Mouse (Mus musculus) frontal cortex, adult 2 months (tissue): ENCODE data around the gene Adamts14. TPM values are rescaled to one million over a fixed set of nuclear protein-coding genes. Genes with fewer than 3 reads are reported as not detected.
A peak's percentile ranks its signal among the peaks of the same experiment; 100 is the strongest.

Experiments
- DNase-seq, 2 experiments: peaks; one replicate each; pipeline ENCODE4 v3.0.0; 2022; ENCODE audit warnings: low spot score in 1 of 2; ENCODE audit errors: extremely low spot score in 1 of 2
- polyA plus RNA-seq: library from polyadenylated mRNA; depleted of rRNA; stranded (reverse); fragments of >200 nt; gene quantifications from 2 replicates; pipeline ENCODE4 v1.2.3, GENCODE M21; 2012; rRNA removed

The Adamts14 gene
- polyA plus RNA-seq: 0.38 and 0.50 TPM in 2 replicates

DNA sequence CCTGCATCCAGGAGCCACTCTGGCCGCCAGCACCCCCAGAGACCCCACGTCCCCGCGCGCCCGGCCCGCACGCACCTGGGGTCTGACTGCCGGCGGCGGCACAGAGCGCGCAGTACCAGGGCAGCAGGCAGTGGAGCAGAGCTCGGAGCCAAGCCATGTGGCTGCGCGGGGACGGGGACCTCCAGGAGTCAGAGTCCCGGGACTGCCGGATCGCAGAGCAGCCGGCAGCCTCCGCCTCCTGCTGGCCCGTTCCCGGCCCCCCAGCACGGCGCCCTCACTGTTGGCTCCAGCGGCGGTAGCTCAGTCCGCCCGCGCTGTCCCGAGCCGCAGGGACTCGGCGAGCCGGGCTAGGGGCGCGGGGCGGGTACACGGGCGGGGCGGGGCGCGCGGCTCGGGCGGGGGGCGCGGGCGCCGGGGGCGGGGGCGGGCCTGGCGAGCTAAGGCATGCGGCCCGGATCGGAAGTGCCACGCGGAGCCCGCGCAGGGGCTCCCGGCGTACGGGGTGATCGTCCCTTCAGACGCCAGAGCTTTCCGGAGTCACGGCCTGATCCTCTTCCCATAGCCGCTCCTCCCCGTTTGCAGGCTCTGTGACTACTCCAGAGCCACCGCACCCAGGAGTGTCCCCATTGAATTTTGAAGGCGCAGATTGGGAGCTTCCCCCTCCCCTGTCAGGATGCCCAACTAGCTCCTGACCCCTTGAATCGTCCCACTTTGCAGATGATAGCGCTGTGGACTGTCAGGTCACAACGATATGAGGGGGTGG lies at the start of gene Adamts14:
Adamts14 (minus strand) TSS at position 358 of the 763 bp plus-strand sequence.
- DNase-seq: no peak

DNA sequence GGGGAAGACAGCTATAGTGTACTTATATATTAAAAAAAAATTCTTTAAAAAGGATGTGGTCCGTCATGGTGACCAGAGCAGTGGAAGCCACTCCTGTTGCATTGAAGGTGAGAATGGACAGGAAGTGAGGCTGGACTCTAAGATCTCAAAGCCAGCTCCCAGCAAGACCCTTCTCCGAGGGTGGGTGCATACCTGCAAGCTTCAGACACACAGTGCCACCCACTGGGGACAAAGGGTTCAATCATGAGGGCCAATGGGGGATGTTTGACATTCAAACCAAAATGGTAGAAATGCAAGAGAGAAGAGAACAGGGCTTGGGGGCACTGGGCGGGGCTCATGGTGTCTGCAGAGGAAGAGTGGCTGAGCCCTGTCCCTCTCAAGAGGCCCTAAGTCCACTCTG lies 45.3 kb upstream of the Adamts14 start:
- no peak for DNase-seq

DNA sequence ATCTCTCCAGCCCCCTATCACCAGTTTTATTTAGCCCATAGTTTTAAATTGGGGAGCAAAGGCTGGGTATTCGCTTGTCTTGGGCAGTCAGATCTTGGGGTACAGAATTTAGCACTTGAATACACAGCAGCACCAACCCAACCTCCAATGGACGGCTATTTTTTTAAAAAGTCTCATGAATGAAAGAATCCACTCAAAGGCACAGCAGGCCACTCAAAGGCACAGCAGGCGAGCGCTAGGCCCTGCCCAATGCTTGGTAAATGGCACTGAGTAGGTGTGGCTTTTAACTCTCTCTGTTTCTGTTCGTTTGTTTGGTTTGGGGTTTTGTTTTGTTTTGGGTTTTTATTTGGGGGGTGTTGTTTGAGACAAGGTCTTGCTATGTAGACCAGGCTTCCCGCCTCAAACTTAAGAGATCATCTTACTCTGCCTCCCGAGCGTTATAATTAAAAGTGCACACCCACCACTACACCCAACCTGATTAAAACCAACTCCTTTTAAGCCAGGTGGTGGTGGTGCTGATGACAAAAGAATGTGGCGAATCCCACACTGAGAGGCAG lies 42.2 kb upstream of the Adamts14 start:
- no peak for DNase-seq

DNA sequence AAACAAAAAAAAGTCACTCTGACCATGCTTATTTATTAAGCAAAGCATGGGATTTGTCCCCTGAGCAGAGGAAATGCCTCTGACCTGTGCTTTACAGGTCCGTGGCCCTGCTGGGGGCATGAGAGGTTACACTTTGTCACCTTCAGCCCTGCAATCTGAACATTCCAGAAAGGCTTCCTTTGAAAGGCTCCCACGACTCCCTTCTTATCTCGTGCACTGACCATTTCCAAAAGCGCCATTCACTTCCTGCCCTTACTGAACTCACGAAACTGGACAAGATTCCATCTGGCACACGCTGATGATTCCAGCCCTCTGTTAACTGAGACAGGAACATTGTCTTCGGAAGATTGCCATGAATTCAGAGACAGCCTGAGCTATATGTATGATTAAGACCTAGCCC lies 40.5 kb upstream of the Adamts14 start:
- DNase-seq: no peak

DNA sequence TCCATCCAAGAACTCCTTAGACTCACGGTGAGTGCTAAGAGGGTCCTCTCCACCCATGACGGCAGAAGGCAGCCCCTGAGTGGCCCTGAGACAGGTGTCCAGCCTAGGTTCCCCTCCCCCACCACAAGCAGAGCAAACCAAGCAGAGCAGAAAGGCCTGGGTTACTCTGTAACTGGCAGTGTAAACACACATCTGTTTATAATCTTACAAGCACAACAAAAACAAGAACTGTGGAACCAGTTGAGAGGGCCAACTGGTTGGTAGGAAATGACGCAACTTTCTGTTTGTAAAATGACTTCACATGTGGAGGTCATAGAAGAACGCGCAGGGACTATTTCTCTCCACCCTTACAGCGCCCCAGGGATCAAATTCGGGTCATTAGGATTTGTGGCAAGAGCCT lies 39.5 kb upstream of the Adamts14 start:
- no peak for DNase-seq

DNA sequence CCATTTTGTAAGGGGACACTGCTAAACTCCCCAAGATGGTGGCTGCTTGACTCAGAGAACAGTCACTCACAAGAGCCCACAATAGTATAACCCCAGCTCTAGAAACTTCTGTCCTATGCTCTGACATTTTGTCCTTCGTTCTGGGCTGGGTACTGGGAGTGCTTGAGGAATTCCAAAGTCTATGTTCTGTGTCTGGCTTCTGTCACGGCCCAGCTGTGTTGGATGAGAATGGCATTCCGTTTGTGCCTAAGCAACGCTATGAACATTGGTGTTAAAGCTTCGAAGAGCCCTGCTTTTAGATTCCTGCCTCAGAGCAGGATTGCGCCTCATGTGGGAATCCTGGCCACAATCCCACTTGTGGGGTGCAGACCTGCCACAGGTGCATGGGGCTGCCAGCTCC lies 38.9 kb upstream of the Adamts14 start:
- no peak for DNase-seq

DNA sequence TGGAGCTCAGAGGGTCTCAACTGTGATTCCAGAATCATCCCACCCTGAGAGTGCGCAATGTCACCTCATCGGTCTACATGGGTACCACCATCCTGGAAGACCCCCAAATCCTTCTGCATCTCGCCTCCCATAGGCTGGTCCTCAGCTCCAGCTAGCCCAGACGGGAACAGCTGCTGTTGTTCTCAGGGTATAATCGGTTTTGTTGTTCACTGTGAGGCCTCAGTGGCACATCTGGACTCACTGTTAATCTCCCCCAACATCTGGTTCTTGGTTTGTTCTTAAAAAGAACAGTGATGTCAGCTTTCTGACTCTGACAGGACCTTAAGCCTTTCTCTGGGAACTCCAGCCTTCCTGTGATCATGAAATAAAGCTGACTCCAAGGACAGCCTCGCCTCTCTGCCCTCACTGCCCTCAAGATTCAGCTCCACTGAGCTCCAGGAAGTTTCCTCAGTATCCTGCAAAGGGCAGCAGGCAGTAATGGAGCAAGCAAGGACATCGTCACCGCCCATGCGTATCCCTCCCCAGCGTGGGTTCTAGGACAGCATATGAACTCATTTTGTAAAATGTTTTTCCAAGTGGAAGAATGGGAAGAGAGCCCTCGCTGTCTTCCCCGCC lies 35.6 kb upstream of the Adamts14 start:
- no peak for DNase-seq

DNA sequence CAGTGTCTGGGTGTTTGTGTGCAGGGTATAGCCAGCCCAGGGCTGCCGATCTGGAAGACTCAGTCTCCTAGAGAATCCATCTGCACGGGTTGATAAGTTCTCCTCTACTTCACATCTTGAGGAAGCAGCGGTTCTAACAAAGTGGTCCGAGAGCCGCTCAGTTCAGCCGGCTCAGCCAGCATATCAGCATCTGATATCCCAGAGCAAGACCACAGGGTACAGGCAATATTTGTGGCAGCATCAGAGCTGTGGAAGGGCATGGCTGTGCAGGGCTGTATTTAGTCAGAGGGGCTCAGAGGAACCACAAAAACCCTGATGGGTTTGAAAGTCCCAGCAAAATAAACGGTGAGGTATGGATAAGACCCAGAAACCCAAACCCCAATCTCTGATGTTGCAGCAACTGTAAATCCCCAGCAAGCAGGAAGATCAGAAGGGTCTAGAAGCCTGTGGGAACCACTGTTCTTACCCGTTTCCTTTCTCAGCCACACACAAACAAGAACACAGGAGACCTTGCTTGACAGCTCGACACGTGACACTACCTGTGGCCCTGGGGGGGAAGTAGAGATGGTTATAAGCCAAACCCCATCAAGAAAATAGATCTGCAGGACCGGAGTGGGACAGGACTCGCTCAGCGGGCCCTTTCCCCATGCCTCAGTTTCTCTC lies 32.8 kb upstream of the Adamts14 start:
- DNase-seq: no peak

DNA sequence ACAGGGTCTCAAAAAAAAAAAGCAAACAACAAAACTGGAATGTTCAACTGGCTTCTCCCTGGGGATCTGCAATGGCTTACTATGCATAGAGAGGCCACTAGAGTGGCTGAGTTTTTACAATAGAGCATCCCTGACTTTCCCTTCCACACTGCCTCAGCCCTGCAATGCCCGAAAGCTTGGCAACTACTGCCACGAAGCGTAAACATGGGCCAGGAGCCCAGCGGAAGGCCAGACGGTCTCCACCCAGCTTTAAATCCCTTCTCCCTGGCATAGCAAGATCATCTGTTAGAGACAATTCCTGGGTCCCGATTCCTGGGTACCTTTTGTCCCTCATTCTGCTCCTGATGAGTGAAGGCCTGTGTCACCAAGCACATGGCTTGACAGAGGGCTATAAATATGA lies 30.8 kb upstream of the Adamts14 start:
- no peak for DNase-seq

DNA sequence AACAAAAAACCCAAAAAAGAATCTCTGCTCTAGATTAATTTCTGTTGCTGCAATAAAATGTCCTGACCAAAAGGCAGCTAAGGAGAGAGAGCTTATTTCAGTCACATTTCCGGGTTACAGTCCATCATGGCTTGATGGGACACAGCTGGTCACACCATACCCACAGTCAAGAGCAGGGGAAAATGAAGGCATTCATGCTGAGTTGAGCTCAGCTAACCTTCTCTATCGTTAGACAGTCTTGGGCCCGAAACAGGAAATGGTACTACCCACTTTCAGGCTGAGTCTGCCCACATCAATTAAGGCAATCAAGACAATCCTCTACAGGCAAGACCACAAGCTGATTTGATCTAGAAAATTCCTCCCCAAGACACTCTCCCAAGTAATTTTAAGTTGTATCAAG lies 27.8 kb upstream of the Adamts14 start:
- no peak for DNase-seq

DNA sequence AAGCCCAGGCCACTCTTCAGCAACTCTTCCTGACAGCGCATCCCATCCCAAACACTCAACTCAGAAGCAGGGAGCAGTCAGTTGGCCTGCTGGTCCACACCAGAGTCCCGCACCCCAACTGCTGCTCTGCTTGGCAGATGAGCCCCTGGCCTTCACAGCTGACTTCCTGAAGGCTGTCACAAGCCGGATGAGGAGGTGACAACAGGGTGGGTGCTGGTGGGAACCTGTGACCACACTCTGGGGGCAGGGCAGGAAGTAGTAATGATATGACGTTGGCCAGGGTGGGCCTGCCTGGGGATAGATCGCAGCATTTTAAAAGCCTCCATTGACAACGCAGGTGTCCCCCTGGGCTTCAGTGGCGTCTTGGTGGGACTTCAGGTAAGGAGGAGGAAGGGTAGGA lies 24.2 kb upstream of the Adamts14 start, which contains the start of gene Prf1:
Prf1 (plus strand) TSS at position 357 of the 400 bp plus-strand sequence.
- DNase-seq: no peak

DNA sequence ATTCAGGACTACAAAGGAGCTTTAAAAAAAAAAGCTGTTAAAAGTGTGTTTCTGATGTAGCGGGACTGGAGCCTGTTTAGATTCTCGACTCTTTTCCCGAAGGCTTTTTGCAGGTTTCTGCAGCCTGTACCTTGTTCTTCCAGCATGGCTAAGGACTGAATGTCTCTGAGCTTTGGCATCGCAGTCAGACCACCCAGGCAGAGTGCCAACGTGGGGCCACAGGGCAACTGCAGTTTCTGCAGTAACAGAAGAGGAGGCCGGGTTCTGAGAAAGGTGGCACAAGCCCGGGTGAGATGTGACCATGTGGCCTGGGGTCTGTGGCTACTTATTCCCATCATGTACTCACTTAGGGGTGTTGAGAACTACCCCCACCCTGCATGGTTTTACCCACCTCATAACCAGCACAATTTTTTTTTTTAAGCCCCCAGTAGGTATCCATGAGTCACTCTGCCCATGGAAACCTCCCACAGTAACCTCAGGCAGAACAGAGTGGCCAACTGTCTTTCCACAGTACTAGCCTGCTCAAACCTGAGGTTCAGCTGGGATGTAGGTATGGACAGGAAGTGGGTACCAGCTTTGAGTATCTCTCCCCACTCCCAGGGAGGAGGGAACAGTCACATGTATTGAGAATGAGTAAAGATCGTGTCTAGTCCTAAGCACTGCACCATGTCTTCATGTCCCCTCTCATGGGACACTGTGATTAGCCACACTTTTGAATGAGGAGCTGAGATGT lies 23.6 kb upstream of the Adamts14 start:
- DNase-seq: no peak

DNA sequence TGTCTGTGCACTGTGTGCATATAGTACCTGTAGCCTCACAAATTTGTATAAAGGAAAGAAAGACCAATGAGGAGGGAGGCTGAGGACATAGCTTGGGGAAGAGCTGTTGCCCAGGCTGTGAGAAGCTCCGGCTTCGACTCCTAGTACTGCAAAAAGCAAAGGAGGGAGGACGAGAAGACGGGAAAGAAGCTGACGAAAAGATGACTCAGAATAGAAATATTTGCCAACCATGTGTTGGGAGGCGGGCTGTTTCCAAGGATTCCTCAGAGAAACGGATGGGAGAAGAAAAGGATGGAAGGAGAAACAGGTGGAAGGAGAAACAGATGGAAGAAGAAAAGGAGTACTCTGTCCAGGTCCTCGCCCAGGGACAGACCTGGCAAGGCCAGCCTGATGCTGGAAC lies 21.0 kb upstream of the Adamts14 start:
- peak in 1 of 2 experiments; percentile 66 for DNase-seq

DNA sequence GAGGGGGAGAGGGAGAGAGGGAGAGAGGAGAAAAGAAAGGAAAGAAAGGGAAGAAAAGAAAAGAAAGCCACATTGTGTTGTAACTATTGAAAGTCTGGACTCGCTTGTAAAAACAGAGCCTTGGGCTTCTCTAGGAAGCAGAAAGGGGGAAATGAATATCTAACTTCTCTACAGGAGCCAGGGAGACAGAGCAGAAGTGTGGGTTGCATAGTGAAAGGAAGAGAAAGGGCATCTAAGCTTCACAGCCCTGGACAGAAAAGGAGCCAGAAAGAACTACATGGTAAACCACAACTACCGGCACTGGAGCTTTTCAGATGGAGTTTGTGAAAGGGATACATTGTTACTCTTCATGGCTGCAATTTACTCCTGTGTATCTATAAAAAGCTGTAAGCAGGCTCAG lies 17.2 kb upstream of the Adamts14 start:
- no peak for DNase-seq

DNA sequence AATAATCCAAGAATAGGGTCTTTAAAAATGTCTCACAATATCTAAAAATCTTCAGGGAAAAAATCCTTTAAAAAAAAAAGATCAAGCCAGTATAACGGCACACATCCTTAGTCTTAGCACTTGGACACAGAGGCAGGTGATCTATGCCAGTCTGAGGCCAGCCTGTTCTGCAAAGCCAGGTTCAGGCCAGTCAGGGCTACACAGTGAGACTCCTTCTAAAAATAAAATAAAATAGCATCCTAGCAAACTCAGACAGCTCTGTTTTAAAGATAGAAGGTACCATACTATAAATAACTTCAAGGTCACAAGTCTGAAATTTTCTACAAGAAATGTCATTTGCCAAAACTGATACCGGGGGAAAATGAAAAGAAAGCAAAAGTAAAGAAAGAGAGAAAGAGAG lies 16.8 kb upstream of the Adamts14 start:
- no peak for DNase-seq

DNA sequence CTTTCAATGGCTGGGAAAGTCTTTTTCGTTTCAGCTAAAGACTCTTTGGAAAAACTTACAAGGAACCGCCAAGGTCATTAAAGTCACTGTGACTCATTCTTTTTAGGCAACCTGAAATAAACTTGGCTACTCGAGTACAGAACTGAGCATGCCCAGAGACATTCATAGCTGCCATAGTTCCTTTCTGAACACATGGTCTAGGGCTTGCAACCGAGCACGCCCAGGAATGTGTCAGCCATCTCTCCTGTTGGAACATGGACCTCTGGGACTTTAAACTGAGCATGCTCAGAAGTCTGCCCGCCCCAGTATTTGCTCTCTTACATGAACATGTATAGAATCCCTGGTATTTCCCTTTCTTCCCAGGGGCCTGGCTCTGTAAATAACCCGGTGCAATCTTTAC lies 13.0 kb upstream of the Adamts14 start:
- DNase-seq: no peak

DNA sequence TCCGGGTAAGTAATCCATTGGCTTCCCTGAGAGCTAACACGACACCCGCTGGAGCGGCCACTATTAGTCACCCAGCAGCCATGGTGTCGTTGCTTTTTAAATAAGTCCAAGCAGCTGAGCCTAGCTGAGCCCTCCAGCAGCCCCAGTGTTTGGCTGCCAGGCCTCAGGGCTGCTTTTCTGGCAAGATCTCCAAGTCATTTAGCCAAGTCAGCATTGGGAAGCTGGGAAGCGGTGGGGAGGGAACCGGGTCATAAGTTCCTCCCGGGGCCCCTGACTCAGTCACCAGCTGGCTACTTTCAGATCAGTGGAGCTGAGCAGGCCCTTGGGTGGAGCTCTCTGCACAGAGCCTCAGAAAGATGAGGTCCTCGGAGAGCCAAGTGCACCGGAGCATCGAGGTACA lies 12.0 kb upstream of the Adamts14 start:
- DNase-seq: no peak

DNA sequence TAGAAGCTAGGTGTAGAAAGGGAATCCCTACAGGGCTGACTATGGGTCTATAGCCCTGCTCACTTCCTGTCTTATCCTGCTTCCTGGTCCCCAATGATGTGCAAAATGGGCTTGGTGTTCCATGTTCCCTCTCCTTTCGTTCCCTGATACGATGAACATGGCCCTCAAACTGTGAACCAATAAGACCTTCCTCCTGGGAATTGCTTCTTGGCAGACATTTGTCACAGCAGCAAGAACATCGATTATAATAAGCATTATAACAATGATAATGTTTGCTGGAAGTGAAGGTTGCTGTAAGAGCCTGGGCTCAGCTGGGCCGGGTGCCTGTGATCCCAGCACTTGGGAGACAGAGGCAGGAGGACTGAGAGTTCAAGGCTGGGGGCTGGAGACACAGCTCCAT lies 11.1 kb upstream of the Adamts14 start:
- DNase-seq: no peak

DNA sequence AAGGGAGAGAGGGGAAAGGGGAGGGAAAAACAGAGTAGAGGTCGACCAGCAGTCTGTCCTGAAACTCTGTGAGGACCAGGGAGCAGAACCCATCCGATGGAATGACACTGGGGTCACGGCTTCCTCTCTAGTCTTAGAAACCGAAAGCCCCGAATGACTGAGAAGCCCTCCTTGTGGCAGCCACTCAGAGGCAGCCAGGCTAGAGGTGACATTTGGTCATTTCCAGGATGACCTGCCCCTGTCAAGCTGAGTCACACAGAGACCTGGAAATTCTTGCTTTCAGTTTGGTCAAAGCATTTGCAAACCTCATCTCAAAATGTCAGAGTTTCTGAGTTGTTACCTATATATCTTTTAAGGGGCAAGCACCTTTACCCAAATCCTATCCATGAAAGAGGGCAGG lies 7.9 kb upstream of the Adamts14 start:
- DNase-seq: no peak

DNA sequence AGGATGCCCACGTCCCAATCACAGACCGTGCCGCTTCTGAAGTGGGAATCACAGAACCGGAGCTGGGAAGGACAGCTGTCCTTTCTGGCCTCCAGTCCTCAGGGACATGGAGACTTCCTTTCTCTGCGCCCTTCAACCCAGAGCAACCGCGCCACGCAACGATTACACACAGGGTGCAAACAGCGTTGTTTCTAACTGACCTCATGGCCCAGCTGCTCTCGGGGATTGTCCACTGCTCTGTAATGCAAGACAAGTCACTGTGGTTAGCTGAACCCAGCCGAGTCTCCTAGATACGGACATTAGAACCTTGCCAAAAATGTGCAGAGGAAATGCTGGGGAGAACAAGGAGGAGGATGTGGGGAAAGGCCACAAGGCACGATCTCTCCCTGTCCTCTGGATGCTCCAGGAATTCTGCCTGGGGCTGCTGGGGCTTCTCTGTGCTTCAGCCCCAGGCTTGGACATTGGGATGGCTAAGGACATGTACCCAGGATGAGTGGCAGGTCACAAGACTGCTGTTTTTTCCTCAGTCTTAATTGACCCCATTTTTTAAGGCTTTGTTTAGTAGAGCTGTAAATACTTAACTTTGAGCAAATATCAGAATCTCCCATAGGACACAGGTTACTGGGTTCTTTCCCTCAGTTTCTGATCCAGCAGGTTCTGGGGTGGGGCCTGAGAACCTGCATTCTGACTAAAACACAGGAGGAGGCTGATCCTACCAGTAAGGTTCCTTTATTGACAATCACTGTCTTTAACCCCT lies 4.9 kb upstream of the Adamts14 start:
- no peak for DNase-seq
